Mouse (Mus musculus): ENCODE data around the gene Sh2b2.

DNA sequence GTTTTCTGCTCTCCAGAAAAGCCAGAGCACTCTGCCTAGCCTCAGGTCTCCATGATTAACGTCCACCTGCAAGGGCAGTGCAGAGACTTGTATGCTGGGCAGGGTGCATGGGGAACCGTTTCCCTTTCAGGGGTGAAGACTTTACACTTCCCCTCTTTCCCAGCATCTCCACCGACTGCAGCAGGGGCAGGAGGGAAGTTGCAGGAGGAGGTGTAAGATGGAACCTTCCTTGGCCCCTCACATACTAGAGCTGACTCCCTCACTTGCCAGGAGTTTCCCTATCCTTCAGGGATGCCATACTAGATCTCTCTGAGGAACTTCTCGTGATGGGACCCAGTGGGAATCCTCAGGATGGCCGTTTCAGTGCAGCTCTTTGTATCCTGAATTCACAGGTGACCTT lies 35.8 kb downstream of the Sh2b2 start:
- TF ChIP-seq POLR2A (IDR thresholded peaks at IDR 0.05; ENCODE audit: insufficient read depth, low read depth, low read length) (no peak), CTCF (IDR thresholded peaks at IDR 0.05) (no peak), EP300 (IDR thresholded peaks at IDR 0.05; ENCODE audit: insufficient read depth, low read depth, low read length) (no peak)

All from heart, adult 2 months (tissue).